ENCODE assay signal across 10 mouse cellular contexts in the genomic region with DNA sequence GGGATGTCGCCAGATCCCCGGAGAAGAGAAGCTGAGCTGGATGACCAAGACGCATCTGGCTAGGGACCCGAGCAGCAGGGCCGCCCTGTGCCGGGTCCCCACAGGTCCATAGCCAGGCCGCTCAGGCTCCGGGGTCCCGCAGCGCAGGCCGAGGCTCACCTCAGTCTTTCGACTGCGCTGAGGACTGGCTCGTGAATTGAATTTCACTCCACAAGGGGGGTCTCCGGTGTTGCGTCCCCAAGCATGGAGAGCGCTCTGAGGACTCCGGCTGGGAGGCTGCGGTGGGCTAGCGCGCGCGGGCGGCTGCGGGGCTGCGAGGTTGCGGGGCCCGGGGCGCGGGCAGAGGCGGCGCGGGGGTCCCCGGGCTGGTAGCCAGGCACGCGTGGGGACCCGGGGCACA. TPM values are rescaled to one million over a fixed set of nuclear protein-coding genes. Genes with fewer than 3 reads are reported as not detected.
DNase-seq lines count a peak whose midpoint lies in the region; ATAC-seq and TF ChIP-seq lines count a peak whose summit lies in the region.
"Had no signal": no experiment of that assay in that cellular context is flagged by ENCODE, and none has a peak within 500 bp of the region (broad histone marks: within the 10 kb centered on the region; RNA-seq: fewer than 3 reads in every experiment).

No protein-coding gene starts in this region.

- no peaks in the 10 kb centered on the region for H3K36me3 ChIP-seq in heart, embryonic 13.5 days
- H3K36me3 ChIP-seq in ES-Bruce4 (ENCODE audit: control insufficient read depth, insufficient read depth, low read length, poor library complexity, severe bottlenecking), result no peaks in the 10 kb centered on the region
- no peaks in the 10 kb centered on the region for H3K36me3 ChIP-seq in forebrain, postnatal 0 days (ENCODE audit: insufficient read depth)
- no peaks in the 10 kb centered on the region for H3K36me3 ChIP-seq in midbrain, embryonic 12.5 days

- no peak overlapping the region for H3K27ac ChIP-seq in heart, embryonic 13.5 days (replicated peaks)
- no peak overlapping the region for H3K27ac ChIP-seq in ES-Bruce4 (ENCODE audit: insufficient read depth, low read length)
- H3K27ac ChIP-seq in forebrain, postnatal 0 days (ENCODE audit: low read depth, low read length), result no peak overlapping the region
- no peak overlapping the region for H3K27ac ChIP-seq in midbrain, embryonic 12.5 days (replicated peaks)

- intact Hi-C loops in heart, postnatal 25 days (cut with DNase I), result loop anchor here (10.0 kb wide), 1 partner anchor 1198 kb away; no protein-coding TSS in a partner anchor
- intact Hi-C loops in heart, postnatal 10 days (cut with DNase I), result loop anchor here (10.0 kb wide), 1 partner anchor 908 kb away; no protein-coding TSS in a partner anchor

- peak overlapping the region; percentile 37 for H3K4me3 ChIP-seq in heart, embryonic 13.5 days
- peak overlapping the region; percentile 63 for H3K4me3 ChIP-seq in ES-Bruce4 (ENCODE audit: low read depth, low read length)
- peak overlapping the region; percentile 55 for H3K4me3 ChIP-seq in forebrain, postnatal 0 days (ENCODE audit: low read depth, low read length)
- H3K4me3 ChIP-seq in midbrain, embryonic 12.5 days, result peak overlapping the region; percentile 54

- no peak for TF ChIP-seq EP300 in ES-Bruce4 (IDR thresholded peaks at IDR 0.05; ENCODE audit: insufficient read depth, low read depth, low read length)

- TF ChIP-seq POLR2A in ES-Bruce4 (IDR thresholded peaks at IDR 0.05; ENCODE audit: insufficient read depth, low read length), result no peak

- TF ChIP-seq CTCF in ES-Bruce4 (IDR thresholded peaks at IDR 0.05; ENCODE audit: low read depth, low read length), result no peak
- no peak for TF ChIP-seq CTCF in forebrain, postnatal 0 days (IDR thresholded peaks at IDR 0.05; ENCODE audit: low read depth)

- no peak for ATAC-seq in heart, embryonic 13.5 days (ENCODE audit: extremely low read depth, insufficient number of reproducible peaks, low FRiP score, low TSS enrichment)
- ATAC-seq in forebrain, postnatal 0 days, result peak; percentile 56
- ATAC-seq in midbrain, embryonic 12.5 days (ENCODE audit: low FRiP score, low read depth), result no peak

- H3K4me2 ChIP-seq in heart, embryonic 13.5 days, result peak overlapping the region; percentile 60
- peak overlapping the region; percentile 91 for H3K4me2 ChIP-seq in forebrain, postnatal 0 days (ENCODE audit: low read depth)
- peak overlapping the region; percentile 88 for H3K4me2 ChIP-seq in midbrain, embryonic 12.5 days (replicated peaks)

- H3K27me3 ChIP-seq in heart, embryonic 13.5 days (replicated peaks), result peaks cover 78% of the 10 kb centered on the region
- H3K27me3 ChIP-seq in ES-Bruce4 (ENCODE audit: control insufficient read depth, insufficient read depth, low read length, poor library complexity, severe bottlenecking), result peaks cover 8% of the 10 kb centered on the region; the same call in 1 of the 2 replicates
- H3K27me3 ChIP-seq in forebrain, postnatal 0 days (ENCODE audit: insufficient read depth, low read length), result peaks cover 40% of the 10 kb centered on the region
- peaks cover 66% of the 10 kb centered on the region for H3K27me3 ChIP-seq in midbrain, embryonic 12.5 days

- H3K4me1 ChIP-seq in heart, embryonic 13.5 days, result no peaks in the 10 kb centered on the region
- H3K4me1 ChIP-seq in ES-Bruce4 (ENCODE audit: control insufficient read depth, insufficient read depth, low read length), result no peaks in the 10 kb centered on the region
- no peaks in the 10 kb centered on the region for H3K4me1 ChIP-seq in forebrain, postnatal 0 days (ENCODE audit: insufficient read depth)
- peaks cover 14% of the 10 kb centered on the region for H3K4me1 ChIP-seq in midbrain, embryonic 12.5 days

- 2% methylated on average over 34 of the region's 37 CpGs for WGBS in heart, embryonic 13.5 days
- WGBS in forebrain, postnatal 0 days, result 1% methylated on average over 37 of the region's 37 CpGs
- under 1% methylated on average over 26 of the region's 37 CpGs for WGBS in midbrain, embryonic 12.5 days

- H3K9me3 ChIP-seq in heart, embryonic 13.5 days, result no peaks in the 10 kb centered on the region
- no peaks in the 10 kb centered on the region for H3K9me3 ChIP-seq in ES-Bruce4 (replicated peaks; ENCODE audit: control insufficient read depth, insufficient read depth, low read length, poor library complexity, severe bottlenecking)
- no peaks in the 10 kb centered on the region for H3K9me3 ChIP-seq in forebrain, postnatal 0 days (ENCODE audit: low read length)
- no peaks in the 10 kb centered on the region for H3K9me3 ChIP-seq in midbrain, embryonic 12.5 days

- H3K9ac ChIP-seq in heart, embryonic 13.5 days, result no peak overlapping the region
- H3K9ac ChIP-seq in ES-Bruce4 (ENCODE audit: low read depth, poor library complexity, severe bottlenecking), result peak overlapping the region; percentile 53
- peak overlapping the region; percentile 37 for H3K9ac ChIP-seq in forebrain, postnatal 0 days
- peak overlapping the region; percentile 46 for H3K9ac ChIP-seq in midbrain, embryonic 12.5 days (replicated peaks)

- no peak for DNase-seq in heart, postnatal 25 days (ENCODE audit: low spot score)
- no peak for DNase-seq in forebrain, postnatal 0 days
- DNase-seq in gastrocnemius, postnatal 25 days, result no peak
- no peak for DNase-seq in frontal cortex, postnatal 10 days (ENCODE audit: low spot score in 2 of 2)
- no peak for DNase-seq in heart, postnatal 10 days
- DNase-seq: adrenal gland, postnatal 14 days had no signal

RNA-seq across cellular contexts. Expression of a gene that starts 0.5 kb away (rescaled TPM):
- polyA plus RNA-seq in heart, embryonic 13.5 days (2015; fragmentation: Nextera tagmentation; extraction: Ambion mirVana), result 0.08 and 0.11 TPM in 2 replicates
- total RNA-seq in heart, postnatal 25 days (2021), result under 1 TPM in 1 of 2 experiments, not detected in 1; 0.14 TPM
- 0.19 and 0.32 TPM in 2 replicates for polyA plus RNA-seq in ES-Bruce4 (2011; ENCODE audit: insufficient read depth, insufficient read length, low read depth, missing spikeins)
- total RNA-seq in forebrain, postnatal 0 days (2014; rRNA removed), result 8.8 and 13.0 TPM in 2 replicates
- 2.0 and 2.3 TPM in 2 replicates for polyA plus RNA-seq in forebrain, postnatal 0 days (2015; fragmentation: Nextera tagmentation; extraction: Ambion mirVana)
- 0.64 and 0.70 TPM in 2 replicates for polyA plus RNA-seq in midbrain, embryonic 12.5 days (2016; fragmentation: Nextera tagmentation; extraction: Ambion mirVana)
- under 1 TPM in 1 of 2 experiments, not detected in 1; 0.05 TPM for total RNA-seq in gastrocnemius, postnatal 25 days (2021)
- under 1 TPM; 0.05 to 0.07 TPM for total RNA-seq in heart, postnatal 10 days (2021)
- total RNA-seq: adrenal gland, postnatal 14 days had no signal
- polyA plus RNA-seq: C2C12 had no signal
